Mouse (Mus musculus) hindbrain, embryonic 10.5 days (tissue): ENCODE data around the gene Gm4353. TPM values are rescaled to one million over a fixed set of nuclear protein-coding genes. Genes with fewer than 3 reads are reported as not detected.
A peak's percentile ranks its signal among the peaks of the same experiment; 100 is the strongest.

Experiments used
- DNase-seq: peaks from one replicate; pipeline ENCODE4 v3.0.0-alpha.2; 2017; ENCODE audit warnings: low spot score
- H3K27ac ChIP-seq: fragments of 300-500 bp; sonication (generic); 2 replicates; pipeline ENCODE4 v1.5.1; 2016; ENCODE audit warnings: mild to moderate bottlenecking, moderate library complexity
- H3K27me3 ChIP-seq: fragments of 300-500 bp; sonication (generic); 2 replicates; pipeline ENCODE4 v1.6.1; 2016; ENCODE audit warnings: mild to moderate bottlenecking; ENCODE audit not compliant: poor library complexity, insufficient read depth, severe bottlenecking
- H3K36me3 ChIP-seq: fragments of 300-500 bp; sonication (generic); 2 replicates; pipeline ENCODE4 v1.6.1; 2016; ENCODE audit warnings: mild to moderate bottlenecking, moderate library complexity
- H3K4me1 ChIP-seq: fragments of 300-500 bp; sonication (generic); replicated peaks from 2 replicates; pipeline ENCODE4 v1.6.1; 2016; ENCODE audit warnings: mild to moderate bottlenecking
- H3K4me3 ChIP-seq: fragments of 300-500 bp; sonication (generic); 2 replicates; pipeline ENCODE4 v1.5.1; 2016; ENCODE audit warnings: mild to moderate bottlenecking, moderate library complexity
- H3K9me3 ChIP-seq: fragments of 300-500 bp; sonication (generic); 2 replicates; pipeline ENCODE4 v1.6.1; 2016; ENCODE audit warnings: mild to moderate bottlenecking, moderate library complexity
- WGBS: fragments of 180-500 bp; shearing (Covaris S2); methylation state at CpG from one replicate; pipeline ENCODE4 v1.1.7; 2016; 5-methylcytosine and 5-hydroxymethylcytosine counted together
- polyA plus RNA-seq: library from polyadenylated mRNA; unstranded; fragments of >200 nt; fragmentation: Nextera tagmentation; extraction: Ambion mirVana; gene quantifications from 2 replicates; pipeline ENCODE4 v1.2.1, GENCODE M21; 2016

Gene Gm4353
- polyA plus RNA-seq, 1 experiment from 2014 or later, result 0.90 TPM

DNA sequence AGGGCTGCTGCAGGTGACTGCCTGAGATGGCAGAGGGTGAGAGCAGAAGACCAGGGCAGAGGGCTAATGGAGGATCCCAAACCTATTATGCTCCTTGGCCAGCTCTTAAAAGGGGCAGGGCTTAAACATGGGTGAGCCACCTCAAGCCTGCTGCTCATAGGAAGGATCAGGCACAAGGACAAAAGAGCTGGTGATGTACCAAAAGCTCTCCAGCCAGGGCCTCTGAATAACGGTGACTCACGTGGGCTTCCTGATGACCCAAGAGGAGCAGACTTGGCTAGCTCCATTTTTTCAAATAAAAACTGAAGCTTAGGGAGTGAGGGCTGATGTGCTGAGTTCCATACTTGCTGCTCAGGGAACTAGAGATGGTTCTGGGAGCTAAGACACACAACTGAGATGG, 31.6 kb upstream of the Gm4353 start:
- peaks cover 5% of the 10 kb centered on the region; the same call in 1 of the 2 replicates for H3K9me3 ChIP-seq
- H3K27me3 ChIP-seq, result no peaks in the 10 kb centered on the region
- no peak overlapping the region for H3K27ac ChIP-seq
- H3K4me3 ChIP-seq, result no peak overlapping the region
- WGBS, result 81% methylated on average over 2 of the region's 2 CpGs
- H3K36me3 ChIP-seq, result no peaks in the 10 kb centered on the region
- DNase-seq, result no peak
- peaks cover 16% of the 10 kb centered on the region; the same call in 1 of the 2 replicates for H3K4me1 ChIP-seq

- no peak overlapping the region for H3K27ac ChIP-seq
- peaks cover 5% of the 10 kb centered on the region; the same call in 1 of the 2 replicates for H3K9me3 ChIP-seq
- no peaks in the 10 kb centered on the region for H3K27me3 ChIP-seq
- 0 out of 2 replicates have a peak, but pooled peaks cover 11% of the 10 kb centered on the region for H3K4me1 ChIP-seq
- no peak for DNase-seq
- H3K4me3 ChIP-seq, result no peak overlapping the region
- no peaks in the 10 kb centered on the region for H3K36me3 ChIP-seq
- 77% methylated on average over 12 of the region's 12 CpGs for WGBS
These were observed 30.9 kb upstream of the Gm4353 start for GRCm38 (mm10) chr7:116115216-116115930.

GRCm38 (mm10) chr7:116111546-116111945, 27.1 kb upstream of the Gm4353 start:
- Histone ChIP-seq H3K9me3 (no peaks in the 10 kb centered on the region), H3K4me1 (0 out of 2 replicates have a peak, but pooled peaks cover 4% of the 10 kb centered on the region), H3K4me3 (no peak overlapping the region), H3K27ac (no peak overlapping the region), H3K36me3 (peaks cover 20% of the 10 kb centered on the region), H3K27me3 (no peaks in the 10 kb centered on the region)
- 79% methylated on average over 6 of the region's 6 CpGs for WGBS
- no peak for DNase-seq

- no peak overlapping the region for H3K4me3 ChIP-seq
- no peak for DNase-seq
- H3K36me3 ChIP-seq, result peaks cover 29% of the 10 kb centered on the region
- WGBS, result 80% methylated on average over 3 of the region's 3 CpGs
- 0 out of 2 replicates have a peak, but pooled peaks cover 4% of the 10 kb centered on the region for H3K4me1 ChIP-seq
- no peak overlapping the region for H3K27ac ChIP-seq
- H3K27me3 ChIP-seq, result no peaks in the 10 kb centered on the region
- no peaks in the 10 kb centered on the region for H3K9me3 ChIP-seq
These were observed 26.2 kb upstream of the Gm4353 start for GRCm38 (mm10) chr7:116110661-116111060.

- no peaks in the 10 kb centered on the region for H3K4me1 ChIP-seq
- H3K4me3 ChIP-seq, result no peak overlapping the region
- no peak for DNase-seq
- H3K27ac ChIP-seq, result no peak overlapping the region
- WGBS, result 97% methylated on average over 9 of the region's 9 CpGs
- H3K36me3 ChIP-seq, result peaks cover 94% of the 10 kb centered on the region
- no peaks in the 10 kb centered on the region for H3K9me3 ChIP-seq
- no peaks in the 10 kb centered on the region for H3K27me3 ChIP-seq
These were observed 18.7 kb upstream of the Gm4353 start for GRCm38 (mm10) chr7:116103091-116103490.

GRCm38 (mm10) chr7:116099952-116100528, 15.6 kb upstream of the Gm4353 start:
- peaks cover 69% of the 10 kb centered on the region for H3K36me3 ChIP-seq
- H3K27ac ChIP-seq, result no peak overlapping the region
- peaks cover 8% of the 10 kb centered on the region for H3K4me1 ChIP-seq
- 82% methylated on average over 7 of the region's 7 CpGs for WGBS
- H3K9me3 ChIP-seq, result no peaks in the 10 kb centered on the region
- H3K27me3 ChIP-seq, result no peaks in the 10 kb centered on the region
- no peak overlapping the region for H3K4me3 ChIP-seq
- no peak for DNase-seq

DNA sequence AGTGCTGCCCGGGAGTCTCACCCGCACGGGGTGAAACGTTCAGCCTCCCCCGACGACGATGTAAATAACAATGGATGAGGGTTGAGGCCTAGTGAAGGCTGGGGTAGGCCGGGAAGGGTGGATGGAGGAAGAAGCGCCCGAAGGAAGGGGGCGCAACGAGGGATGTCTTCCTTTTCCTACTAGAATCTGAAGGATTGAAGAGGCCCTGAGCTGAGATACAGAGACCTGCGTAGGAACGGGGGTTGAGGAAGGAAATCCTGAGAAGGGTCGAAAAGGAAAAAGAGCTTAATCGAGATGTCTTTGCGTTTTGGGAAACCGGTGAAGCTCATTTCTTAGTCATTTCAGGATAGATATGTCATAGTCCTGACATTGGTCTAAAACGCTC, 9.0 kb upstream of the Gm4353 start:
- Histone ChIP-seq H3K4me3 (peak overlapping the region; percentile 71), H3K27me3 (no peaks in the 10 kb centered on the region), H3K9me3 (no peaks in the 10 kb centered on the region), H3K4me1 (peaks cover 29% of the 10 kb centered on the region), H3K36me3 (peaks cover 5% of the 10 kb centered on the region; the same call in 1 of the 2 replicates), H3K27ac (peak overlapping the region; percentile 97)
- WGBS, result under 1% methylated on average over 19 of the region's 19 CpGs
- DNase-seq, result no peak

DNA sequence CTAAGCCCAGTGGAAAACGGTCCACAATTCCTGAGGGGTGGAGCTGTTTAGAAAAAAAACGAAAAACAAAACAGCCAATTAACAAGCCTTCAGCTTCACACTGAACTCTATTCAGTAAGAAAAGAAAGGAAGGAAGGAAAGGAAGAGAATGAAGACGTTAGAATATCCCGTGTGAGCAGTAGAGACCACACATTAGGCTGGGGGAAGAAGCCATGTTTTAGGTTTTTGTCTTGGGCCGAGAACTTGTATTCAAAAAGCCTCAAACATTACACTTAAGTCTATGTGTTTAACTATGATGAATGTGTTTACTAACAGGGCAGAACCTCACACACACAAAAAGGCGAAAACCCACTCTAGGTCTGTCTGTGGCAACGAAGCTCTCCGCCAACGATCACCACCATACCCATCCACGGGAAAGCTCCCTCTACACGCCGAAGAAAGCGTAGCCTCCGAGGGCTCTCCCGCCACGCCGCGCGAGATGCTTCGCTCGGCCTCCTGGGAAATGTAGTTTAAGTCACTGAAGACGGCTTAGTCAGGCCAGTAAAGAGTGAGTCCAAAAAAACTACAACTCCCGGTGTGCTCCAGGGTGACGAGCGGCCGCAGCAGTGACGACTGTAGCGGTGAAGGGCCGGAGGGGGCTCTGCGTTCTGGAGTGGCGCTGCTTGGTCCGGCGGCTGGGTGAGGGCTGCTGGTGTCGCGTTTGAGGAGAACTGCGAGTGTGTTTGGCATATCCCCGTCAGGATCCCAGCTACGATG, 8.5 kb upstream of the Gm4353 start:
- Histone ChIP-seq H3K4me3 (peak overlapping the region; percentile 71), H3K9me3 (no peaks in the 10 kb centered on the region), H3K4me1 (peaks cover 29% of the 10 kb centered on the region), H3K36me3 (peaks cover 5% of the 10 kb centered on the region; the same call in 1 of the 2 replicates), H3K27me3 (no peaks in the 10 kb centered on the region), H3K27ac (peak overlapping the region; percentile 97)
- peak; percentile 95 for DNase-seq
- under 1% methylated on average over 38 of the region's 38 CpGs for WGBS

DNA sequence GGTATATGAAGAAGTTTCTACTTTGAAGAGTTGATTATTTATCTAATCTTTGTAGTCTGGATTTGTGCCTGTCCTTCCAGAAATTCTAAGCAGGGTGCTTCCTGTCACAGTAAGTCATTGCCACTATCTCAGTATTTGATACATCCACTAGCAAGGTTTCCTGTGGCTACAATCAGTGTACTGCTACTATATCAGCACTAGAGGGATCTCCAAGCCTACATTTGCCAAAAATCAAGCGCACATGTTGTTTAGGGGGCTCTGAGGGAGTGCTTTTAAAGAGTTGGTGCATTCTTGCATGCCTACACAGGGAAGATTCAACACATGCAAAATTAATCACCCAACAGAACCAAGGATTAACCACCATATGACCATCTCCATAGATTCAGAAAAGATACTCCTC, 23.7 kb downstream of the Gm4353 start:
- no peaks in the 10 kb centered on the region for H3K27me3 ChIP-seq
- no peak overlapping the region for H3K4me3 ChIP-seq
- H3K27ac ChIP-seq, result no peak overlapping the region
- no peaks in the 10 kb centered on the region for H3K9me3 ChIP-seq
- no peaks in the 10 kb centered on the region for H3K36me3 ChIP-seq
- no peaks in the 10 kb centered on the region for H3K4me1 ChIP-seq
- 58% methylated on average over 1 of the region's 1 CpGs for WGBS
- DNase-seq, result no peak

DNA sequence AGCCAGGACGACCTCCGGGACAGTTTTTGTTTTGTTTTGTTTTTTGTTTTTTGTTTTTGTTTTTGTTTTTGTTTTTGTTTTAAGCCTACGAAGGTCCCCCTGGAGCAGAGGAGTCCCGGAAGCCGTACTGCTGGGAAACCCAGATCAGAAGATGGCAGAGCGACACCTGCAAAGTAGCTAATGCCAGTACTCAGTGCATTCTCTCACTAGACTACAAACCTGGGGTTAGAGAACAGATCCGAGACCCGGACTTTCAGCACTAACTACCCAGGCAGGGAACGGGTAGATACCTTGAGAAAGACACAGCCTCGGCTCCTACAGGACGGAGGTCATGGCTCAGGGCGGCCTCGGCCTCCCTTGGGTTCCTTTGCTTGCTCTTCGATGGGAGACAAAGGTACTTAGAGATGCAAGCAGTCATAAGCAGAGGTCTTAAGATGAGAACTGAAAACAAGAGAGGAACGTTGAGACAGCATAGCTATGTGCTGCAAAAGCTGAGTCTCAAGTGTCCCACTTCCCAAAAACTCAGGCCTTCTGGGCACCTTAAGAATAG, 43.9 kb downstream of the Gm4353 start:
- Histone ChIP-seq H3K9me3 (no peaks in the 10 kb centered on the region), H3K27ac (no peak overlapping the region), H3K4me3 (peak overlapping the region; percentile 64), H3K27me3 (peaks cover 68% of the 10 kb centered on the region), H3K36me3 (no peaks in the 10 kb centered on the region), H3K4me1 (peaks cover 37% of the 10 kb centered on the region)
- WGBS, result 16% methylated on average over 15 of the region's 15 CpGs
- DNase-seq, result no peak

DNA sequence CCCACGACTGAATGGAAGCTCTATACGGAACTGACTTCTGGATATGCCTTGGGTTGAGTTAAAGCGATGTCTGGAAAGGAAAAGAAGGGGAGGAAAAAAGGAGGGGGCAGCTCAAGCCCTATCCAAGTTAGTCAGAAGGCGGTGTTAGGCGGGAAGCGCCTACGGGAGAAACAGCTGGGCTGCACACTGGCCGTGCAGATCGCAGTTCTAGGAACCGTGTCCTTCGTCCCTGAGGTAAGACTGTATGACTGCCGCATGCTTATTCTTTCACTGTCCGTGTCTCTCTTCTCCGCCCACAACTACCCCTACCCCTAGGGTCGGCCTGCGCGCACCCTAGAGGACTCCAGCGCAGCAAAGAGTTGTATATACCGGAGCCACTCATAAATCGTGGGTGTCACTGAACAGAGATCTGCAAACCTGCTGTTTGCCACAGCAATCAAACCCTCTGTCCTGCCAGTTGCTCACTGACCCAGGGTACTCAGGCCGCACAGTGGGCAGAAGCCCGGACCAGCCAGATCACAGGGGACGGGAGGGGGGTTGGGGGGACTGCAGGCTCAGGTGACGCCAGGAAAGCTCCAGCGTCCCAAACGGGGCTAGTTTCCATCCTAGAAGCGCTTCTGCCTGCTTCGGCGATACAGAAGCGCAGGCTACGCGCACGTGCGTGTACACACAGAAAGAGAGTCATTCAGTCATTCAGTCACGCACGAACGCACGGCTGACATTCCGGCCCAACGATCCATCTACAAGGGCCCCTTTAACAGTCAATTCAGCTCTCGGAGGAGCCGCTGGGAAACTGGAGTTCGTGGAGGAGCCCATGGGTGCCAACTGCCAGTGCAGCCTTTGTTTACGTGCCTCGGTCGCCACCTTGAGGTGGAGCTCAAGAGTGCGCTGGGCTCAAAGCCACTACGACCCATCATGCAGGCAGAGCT, 44.6 kb downstream of the Gm4353 start:
- Histone ChIP-seq H3K4me1 (peaks cover 41% of the 10 kb centered on the region), H3K9me3 (no peaks in the 10 kb centered on the region), H3K27me3 (peaks cover 75% of the 10 kb centered on the region), H3K36me3 (no peaks in the 10 kb centered on the region), H3K27ac (peak overlapping the region; percentile 72), H3K4me3 (peak overlapping the region; percentile 64)
- DNase-seq, result peak; percentile 85
- under 1% methylated on average over 48 of the region's 48 CpGs for WGBS

DNA sequence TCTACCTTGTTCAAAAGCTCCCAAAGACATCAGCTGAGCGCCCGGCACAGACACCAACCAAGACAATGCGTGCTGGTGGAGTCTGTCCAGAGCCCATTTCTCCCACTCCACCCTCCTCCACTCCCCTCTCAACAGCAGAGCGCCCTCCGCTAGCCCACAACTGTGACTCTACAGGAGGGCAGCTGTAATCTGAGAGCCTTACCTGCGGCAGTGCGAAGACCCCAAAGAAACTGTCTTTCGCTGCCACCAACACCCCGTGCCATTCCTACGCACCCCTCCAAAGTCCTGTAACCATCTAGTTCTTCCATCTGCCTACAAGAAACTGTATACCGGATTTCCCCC, 45.3 kb downstream of the Gm4353 start, which contains the start of gene 1110004F10Rik:
Gene 1110004F10Rik, plus strand, starts transcription at position 202 of the 342 bp plus-strand sequence.
- no peak for DNase-seq
- Histone ChIP-seq H3K27ac (peak within 1 kb of the TSS; percentile 72), H3K4me1 (peaks cover 47% of the 10 kb centered on the region), H3K36me3 (no peaks in the 10 kb centered on the region), H3K4me3 (peak within 1 kb of the TSS; percentile 64), H3K27me3 (peaks cover 80% of the 10 kb centered on the region), H3K9me3 (no peaks in the 10 kb centered on the region)
- under 1% methylated on average over 11 of the region's 11 CpGs for WGBS
